Mouse (Mus musculus): Measurements from ENCODE around the gene Zfp955a. TPM values are rescaled to one million over a fixed set of nuclear protein-coding genes. Genes with fewer than 3 reads are reported as not detected.
"Not testable (repeated sequence)": the region's sequence is repeated elsewhere in the genome, so short reads cannot be mapped to it uniquely, and the experiment has no call there.

The Zfp955a gene
- polyA plus RNA-seq (2012; ENCODE audit: insufficient read depth, insufficient read length, missing spikeins): 4.6 and 4.7 TPM in 2 replicates

- H3K4me1 ChIP-seq (ENCODE audit: control insufficient read depth, insufficient read depth, insufficient read length, low read length); H3K27ac ChIP-seq (replicated peaks; ENCODE audit: low read depth, low read length); H3K4me3 ChIP-seq (ENCODE audit: insufficient read depth, low read depth, low read length): not testable (repeated sequence)
Observed at GRCm38 (mm10) chr17:33254530-33255318, at the start of gene Zfp955a. Zfp955a (minus strand) TSS chr17:33255145.

- H3K27ac ChIP-seq (replicated peaks; ENCODE audit: low read depth, low read length); H3K4me1 ChIP-seq (ENCODE audit: control insufficient read depth, insufficient read depth, insufficient read length, low read length); H3K4me3 ChIP-seq (ENCODE audit: insufficient read depth, low read depth, low read length): not testable (repeated sequence)
Observed at GRCm38 (mm10) chr17:33289876-33290149, 34.9 kb upstream of the Zfp955a start.

GRCm38 (mm10) chr17:33289039-33289875 lies 34.3 kb upstream of the Zfp955a start, which contains the start of gene Zfp955b:
Zfp955b (plus strand) TSS chr17:33289544.
- H3K27ac ChIP-seq (replicated peaks; ENCODE audit: low read depth, low read length); H3K4me3 ChIP-seq (ENCODE audit: insufficient read depth, low read depth, low read length); H3K4me1 ChIP-seq (ENCODE audit: control insufficient read depth, insufficient read depth, insufficient read length, low read length): not testable (repeated sequence)

- H3K4me1 ChIP-seq (ENCODE audit: control insufficient read depth, insufficient read depth, insufficient read length, low read length): no peaks in the 10 kb centered on the region
- H3K4me3 ChIP-seq (ENCODE audit: insufficient read depth, low read depth, low read length): no peak overlapping the region
- H3K27ac ChIP-seq (replicated peaks; ENCODE audit: low read depth, low read length): no peak overlapping the region
Observed at GRCm38 (mm10) chr17:33268907-33269306, 14.0 kb upstream of the Zfp955a start.

GRCm38 (mm10) chr17:33264376-33264775 lies 9.4 kb upstream of the Zfp955a start, which contains the start of gene Olfr63:
Olfr63 (plus strand) TSS chr17:33264676.
- Histone ChIP-seq H3K4me3 (ENCODE audit: insufficient read depth, low read depth, low read length) (no peak within 1 kb of the TSS), H3K4me1 (ENCODE audit: control insufficient read depth, insufficient read depth, insufficient read length, low read length) (no peaks in the 10 kb centered on the region), H3K27ac (replicated peaks; ENCODE audit: low read depth, low read length) (no peak within 1 kb of the TSS)

- not testable (repeated sequence) for H3K4me1 ChIP-seq (ENCODE audit: control insufficient read depth, insufficient read depth, insufficient read length, low read length); H3K4me3 ChIP-seq (ENCODE audit: insufficient read depth, low read depth, low read length); H3K27ac ChIP-seq (replicated peaks; ENCODE audit: low read depth, low read length)
Observed at GRCm38 (mm10) chr17:33255319-33255657, 343 bp upstream of the Zfp955a start.

- not testable (repeated sequence) for H3K27ac ChIP-seq (replicated peaks; ENCODE audit: low read depth, low read length); H3K4me1 ChIP-seq (ENCODE audit: control insufficient read depth, insufficient read depth, insufficient read length, low read length)
Observed at GRCm38 (mm10) chr17:33236646-33237045, 18.3 kb downstream of the Zfp955a start.

GRCm38 (mm10) chr17:33221590-33221989 lies 33.4 kb downstream of the Zfp955a start, which contains the start of gene Olfr1564:
Olfr1564 (minus strand) TSS chr17:33221690.
- Histone ChIP-seq H3K4me1 (ENCODE audit: control insufficient read depth, insufficient read depth, insufficient read length, low read length) (no peaks in the 10 kb centered on the region), H3K4me3 (ENCODE audit: insufficient read depth, low read depth, low read length) (no peak within 1 kb of the TSS), H3K27ac (replicated peaks; ENCODE audit: low read depth, low read length) (no peak within 1 kb of the TSS)

More at GRCm38 (mm10) chr17:33236646-33237045, 18.3 kb downstream of the Zfp955a start:
- H3K4me3 ChIP-seq (ENCODE audit: insufficient read depth, low read depth, low read length): not testable (repeated sequence)

- H3K4me1 ChIP-seq (ENCODE audit: control insufficient read depth, insufficient read depth, insufficient read length, low read length); H3K4me3 ChIP-seq (ENCODE audit: insufficient read depth, low read depth, low read length); H3K27ac ChIP-seq (replicated peaks; ENCODE audit: low read depth, low read length): not testable (repeated sequence)
Observed at GRCm38 (mm10) chr17:33191002-33191401, 63.9 kb downstream of the Zfp955a start, which contains the start of gene Olfr239. Olfr239 (plus strand) TSS chr17:33191302.

Other genes starting within 250 kb of the Zfp955a start
- gene Zfp763, start 221.7 kb downstream of the Zfp955a start, polyA plus RNA-seq (2012; ENCODE audit: insufficient read depth, insufficient read length, missing spikeins): 1.5 and 3.0 TPM in 2 replicates
- gene 4921501E09Rik, start 187.1 kb downstream of the Zfp955a start, polyA plus RNA-seq (2012; ENCODE audit: insufficient read depth, insufficient read length, missing spikeins): not detected in 2 replicates
- 1.7 and 4.3 TPM in 2 replicates for gene Zfp563, start 165.8 kb downstream of the Zfp955a start, polyA plus RNA-seq (2012; ENCODE audit: insufficient read depth, insufficient read length, missing spikeins)
- not detected in 2 replicates for gene Morc2b, start 115.5 kb downstream of the Zfp955a start, polyA plus RNA-seq (2012; ENCODE audit: insufficient read depth, insufficient read length, missing spikeins)
- not detected in 2 replicates for gene Olfr55, start 86.7 kb downstream of the Zfp955a start, polyA plus RNA-seq (2012; ENCODE audit: insufficient read depth, insufficient read length, missing spikeins)
- not detected in 2 replicates for gene Olfr239, start 63.8 kb downstream of the Zfp955a start, polyA plus RNA-seq (2012; ENCODE audit: insufficient read depth, insufficient read length, missing spikeins)
- not detected in 2 replicates for gene Olfr1564, start 33.5 kb downstream of the Zfp955a start, polyA plus RNA-seq (2012; ENCODE audit: insufficient read depth, insufficient read length, missing spikeins)
- not detected in 2 replicates for gene Olfr63, start 9.5 kb upstream of the Zfp955a start, polyA plus RNA-seq (2012; ENCODE audit: insufficient read depth, insufficient read length, missing spikeins)
- gene Zfp955b, start 34.4 kb upstream of the Zfp955a start, polyA plus RNA-seq (2012; ENCODE audit: insufficient read depth, insufficient read length, missing spikeins): 3.7 and 7.1 TPM in 2 replicates
- 2.2 and 3.8 TPM in 2 replicates for gene Zfp81, start 103.7 kb upstream of the Zfp955a start, polyA plus RNA-seq (2012; ENCODE audit: insufficient read depth, insufficient read length, missing spikeins)
- gene Zfp101, start 139.5 kb upstream of the Zfp955a start, polyA plus RNA-seq (2012; ENCODE audit: insufficient read depth, insufficient read length, missing spikeins): 3.6 and 5.3 TPM in 2 replicates
- not detected in 2 replicates for gene Actl9, start 177.8 kb upstream of the Zfp955a start, polyA plus RNA-seq (2012; ENCODE audit: insufficient read depth, insufficient read length, missing spikeins)